Mouse (Mus musculus): Measurements from ENCODE around the gene Tmem108.
"Not testable (repeated sequence)": the region's sequence is repeated elsewhere in the genome, so short reads cannot be mapped to it uniquely, and the experiment has no call there.

Gene Tmem108

DNA sequence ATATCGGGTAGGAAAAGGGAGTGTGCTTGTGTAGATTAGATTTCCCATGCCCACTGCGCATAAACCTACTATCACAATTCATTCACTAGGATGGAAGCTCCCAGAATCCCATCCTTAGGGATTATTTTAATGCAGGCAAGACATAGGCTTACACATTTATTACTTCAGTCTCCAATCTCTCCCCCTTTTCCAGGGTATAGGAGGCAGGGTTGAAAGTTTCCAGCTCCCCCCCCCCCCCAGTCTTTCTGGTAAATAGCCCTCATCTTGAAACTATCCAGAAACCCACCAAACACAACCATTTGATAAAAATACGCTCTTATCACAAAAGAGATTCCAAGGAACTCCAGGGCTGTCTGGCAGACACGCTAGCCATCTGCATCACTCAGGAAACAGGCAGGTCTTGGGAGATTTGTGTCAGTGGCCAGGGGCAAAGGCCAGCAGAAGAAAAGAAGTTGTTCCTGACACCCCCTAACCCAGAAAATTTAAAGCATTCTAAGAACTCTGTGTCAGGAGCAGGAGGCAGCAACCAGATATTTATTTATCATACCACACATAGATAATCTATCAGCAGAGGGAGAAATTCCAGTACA is 79.8 kb downstream of the Tmem108 start:
- in situ Hi-C loops (cut with MseI, MboI), result no loop called here

DNA sequence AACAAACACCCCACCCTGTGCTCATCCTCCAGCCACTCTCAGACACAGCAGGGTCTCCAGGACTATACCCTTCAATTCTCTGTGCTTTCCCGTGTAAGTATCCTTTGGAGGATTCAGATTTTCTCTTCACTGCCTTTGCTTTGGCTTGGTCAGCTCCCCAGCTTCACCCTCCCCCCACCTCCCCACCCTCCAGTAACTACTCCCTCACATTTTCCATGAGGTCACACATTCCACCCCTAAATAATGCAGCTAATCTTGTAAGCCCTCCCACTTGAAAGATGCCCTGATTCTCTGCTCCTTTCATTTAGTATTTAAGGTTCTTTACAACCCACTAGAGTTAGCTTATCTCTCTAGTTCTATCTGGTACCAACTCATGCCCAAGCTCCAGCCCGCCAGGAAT is 82.4 kb downstream of the Tmem108 start:
- in situ Hi-C loops (cut with MseI, MboI), result no loop called here

DNA sequence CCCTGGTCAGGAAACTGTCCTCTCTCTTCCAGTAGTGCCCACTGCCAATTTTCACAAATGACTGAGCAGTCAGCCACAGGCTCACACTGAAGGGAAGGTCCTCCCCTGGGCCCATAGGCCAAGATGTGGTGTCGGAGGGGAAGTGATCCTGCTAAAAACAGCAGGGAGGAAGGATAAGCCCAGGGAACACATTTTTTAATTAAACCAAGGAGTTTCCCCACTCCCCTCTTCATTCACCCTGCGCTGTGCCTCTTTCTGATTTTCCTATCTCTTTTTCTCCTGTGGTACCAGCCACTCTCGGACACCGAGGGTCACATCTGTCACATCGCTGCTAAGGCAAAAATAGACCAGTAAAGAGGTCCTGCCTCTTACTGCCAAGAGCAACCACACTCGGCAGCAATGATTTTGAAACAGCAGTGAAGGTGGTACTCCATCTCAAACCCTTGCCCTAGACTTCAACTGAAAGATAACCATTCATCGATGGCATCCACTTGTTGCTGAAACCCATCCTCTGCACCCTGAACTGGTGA is 83.0 kb downstream of the Tmem108 start:
- in situ Hi-C loops (cut with MseI, MboI), result no loop called here

DNA sequence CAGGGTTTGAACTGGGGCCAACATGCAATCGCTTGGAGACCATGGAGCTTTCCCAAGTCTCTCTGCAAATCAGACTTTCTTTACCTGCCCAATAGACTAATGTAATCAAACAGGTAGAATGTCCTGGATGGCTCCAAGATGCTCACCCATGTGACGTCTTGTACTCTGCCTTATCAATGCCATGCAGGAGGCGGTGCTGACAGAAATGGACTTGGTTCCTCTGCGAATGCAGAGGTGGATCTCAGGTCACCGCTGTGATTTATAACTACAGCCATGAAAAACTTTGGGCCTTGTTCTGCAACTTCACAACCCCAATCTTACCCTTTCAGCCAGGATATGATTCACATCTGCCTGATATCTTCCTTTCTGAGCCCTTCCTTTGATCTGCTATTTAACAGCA is 83.8 kb downstream of the Tmem108 start:
- in situ Hi-C loops (cut with MseI, MboI), result no loop called here

DNA sequence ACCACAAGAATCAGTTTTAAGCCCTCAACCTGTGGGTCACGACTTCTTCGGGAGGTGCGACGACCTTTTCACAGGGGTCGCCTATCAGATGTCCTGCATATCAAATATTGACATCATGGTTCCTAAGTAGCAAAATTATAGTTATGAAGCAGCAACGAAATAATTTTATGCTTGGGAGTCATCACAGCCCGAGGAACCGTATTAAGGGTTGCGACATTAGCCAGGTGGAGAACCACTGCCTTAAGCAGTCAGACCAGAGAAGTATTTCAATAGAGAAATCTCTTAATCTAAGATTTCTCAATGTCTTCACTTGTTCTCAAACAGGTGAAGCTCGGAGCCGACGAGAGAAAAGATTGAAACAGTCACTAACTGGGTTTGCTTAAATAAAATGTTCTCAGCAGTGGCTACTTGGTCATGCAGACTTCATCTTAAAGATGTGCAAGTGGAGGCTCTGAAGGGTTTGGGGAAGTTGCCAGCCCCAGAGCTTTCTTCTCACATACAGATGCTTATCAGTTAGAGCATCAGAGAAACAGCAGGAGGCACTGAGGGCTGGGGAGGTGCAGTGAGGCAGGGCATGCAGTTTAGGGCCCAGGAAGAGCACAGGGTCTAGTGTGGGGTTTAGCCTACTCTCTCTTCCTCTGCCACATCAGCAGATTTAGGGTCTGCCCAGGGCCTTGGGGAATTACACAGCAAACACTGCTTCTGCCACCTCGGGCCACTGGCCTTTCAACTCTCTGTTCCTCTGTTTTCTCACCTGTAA is 85.7 kb downstream of the Tmem108 start:
- in situ Hi-C loops (cut with MseI, MboI), result no loop called here

DNA sequence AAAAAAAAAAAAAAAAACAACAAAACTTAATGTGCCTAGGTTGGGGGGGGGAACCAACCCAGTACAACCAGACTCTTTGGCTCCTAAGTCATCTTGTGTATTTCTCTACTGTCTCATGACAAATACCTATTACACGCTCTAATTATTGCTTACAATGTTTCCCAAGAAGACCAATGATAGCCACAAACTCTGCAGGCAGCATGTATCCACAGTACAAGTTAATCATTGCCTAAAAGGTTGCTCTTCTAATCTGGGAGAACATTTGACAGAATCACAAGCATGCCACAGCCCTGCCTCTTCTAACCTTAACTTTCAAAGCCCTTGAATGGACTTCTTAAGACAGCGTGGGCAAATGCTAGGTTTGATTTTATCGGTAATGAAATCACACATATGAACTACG is 88.8 kb downstream of the Tmem108 start:
- in situ Hi-C loops (cut with MseI, MboI), result no loop called here

DNA sequence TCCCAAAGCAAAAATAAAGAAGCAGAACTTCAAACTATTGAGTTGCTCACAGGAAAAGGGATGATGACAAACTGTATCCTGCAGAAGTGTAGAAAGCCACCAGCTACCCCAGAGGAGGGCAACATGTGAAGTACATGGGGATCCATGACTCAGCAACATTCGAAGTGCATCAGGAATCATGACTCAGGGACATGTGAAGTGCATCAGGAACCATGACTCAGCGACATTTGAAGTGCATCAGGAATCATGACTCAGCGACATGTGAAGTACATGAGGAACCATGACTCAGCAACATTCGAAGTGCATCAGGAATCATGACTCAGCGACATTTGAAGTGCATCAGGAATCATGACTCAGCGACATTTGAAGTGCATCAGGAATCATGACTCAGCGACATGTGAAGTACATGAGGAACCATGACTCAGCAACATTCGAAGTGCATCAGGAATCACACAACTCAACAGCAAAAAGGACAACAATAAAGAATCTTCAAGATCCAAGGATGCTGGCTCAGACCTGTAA is 91.0 kb downstream of the Tmem108 start:
- in situ Hi-C loops (cut with MseI, MboI), result not testable (repeated sequence)

DNA sequence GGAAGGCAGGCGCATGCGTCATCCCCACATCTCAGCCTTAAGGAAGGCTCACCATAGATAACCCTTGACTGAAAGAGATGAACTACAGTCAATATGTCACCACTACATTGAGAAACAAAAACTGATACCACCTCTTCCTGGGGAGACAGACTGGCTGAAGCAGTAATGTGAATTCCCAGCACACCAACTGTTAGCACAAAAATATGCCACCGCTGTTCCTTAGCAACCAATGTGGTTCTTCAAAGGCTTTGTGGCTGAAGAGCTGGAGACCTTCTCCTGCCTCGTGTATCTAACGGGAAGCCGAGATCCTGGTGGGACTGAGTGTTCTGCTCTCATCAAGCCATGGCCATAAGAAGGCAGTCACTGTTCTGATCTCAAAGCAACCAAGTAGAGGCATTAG is 92.8 kb downstream of the Tmem108 start:
- in situ Hi-C loops (cut with MseI, MboI), result no loop called here

DNA sequence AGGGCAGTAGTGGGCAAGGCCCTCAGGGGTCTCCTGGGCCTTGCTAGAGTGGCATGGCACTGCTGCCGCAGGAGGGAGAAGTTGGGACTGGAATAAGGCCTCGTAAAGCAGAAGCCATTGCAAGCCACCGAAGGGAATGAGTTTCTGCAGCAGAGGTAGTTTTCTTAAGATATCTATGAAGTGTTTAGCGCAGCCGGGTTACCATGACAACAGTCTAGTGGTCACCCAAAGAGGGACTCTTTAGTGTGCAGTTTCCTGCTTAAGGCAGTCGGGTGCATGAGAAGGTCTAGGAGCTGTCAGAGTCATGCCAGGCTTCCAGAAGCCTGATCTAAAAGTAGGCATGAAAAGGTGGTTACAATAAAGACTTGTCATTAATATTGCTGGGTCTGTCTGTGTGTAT is 95.8 kb downstream of the Tmem108 start:
- in situ Hi-C loops (cut with MseI, MboI), result no loop called here

DNA sequence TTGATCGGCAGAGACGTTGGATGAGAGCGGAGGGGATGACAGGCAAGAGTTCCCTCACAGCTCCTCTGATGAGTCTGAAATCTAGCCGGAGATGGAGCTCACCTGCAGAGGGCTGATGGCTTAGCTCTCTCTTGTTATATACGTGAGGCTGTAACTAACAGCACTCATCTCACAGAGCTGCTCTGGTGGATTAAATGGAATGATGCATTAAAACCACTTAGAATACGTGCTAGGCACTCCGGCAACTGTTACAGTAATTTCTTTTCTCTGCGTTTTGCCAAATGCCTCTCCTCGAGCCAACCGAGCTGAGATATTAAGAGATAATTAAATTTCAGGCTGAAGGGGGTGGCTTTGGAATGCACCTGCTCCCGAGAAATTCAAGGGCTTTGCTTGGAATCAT is 97.5 kb downstream of the Tmem108 start:
- in situ Hi-C loops (cut with MseI, MboI), result no loop called here

DNA sequence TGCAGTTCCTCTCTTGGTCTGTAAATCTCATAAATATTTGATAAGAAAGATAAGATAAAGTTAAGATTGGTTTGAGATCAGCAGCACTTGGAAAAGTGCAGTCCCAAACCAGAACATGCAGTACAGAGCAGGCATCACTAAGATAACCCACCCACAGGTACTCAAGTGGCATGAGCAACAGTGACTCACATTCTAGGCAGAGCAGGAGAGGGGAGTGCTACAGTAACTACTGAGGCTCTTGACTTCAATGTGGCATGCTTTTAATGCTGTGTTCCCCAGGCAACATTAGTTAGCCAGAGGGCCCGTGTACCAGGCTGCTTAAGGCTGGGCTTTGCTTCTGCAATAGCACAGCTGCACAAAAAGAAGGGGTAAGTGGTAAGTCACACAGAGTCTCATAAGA is 99.8 kb downstream of the Tmem108 start:
- in situ Hi-C loops (cut with MseI, MboI), result no loop called here

DNA sequence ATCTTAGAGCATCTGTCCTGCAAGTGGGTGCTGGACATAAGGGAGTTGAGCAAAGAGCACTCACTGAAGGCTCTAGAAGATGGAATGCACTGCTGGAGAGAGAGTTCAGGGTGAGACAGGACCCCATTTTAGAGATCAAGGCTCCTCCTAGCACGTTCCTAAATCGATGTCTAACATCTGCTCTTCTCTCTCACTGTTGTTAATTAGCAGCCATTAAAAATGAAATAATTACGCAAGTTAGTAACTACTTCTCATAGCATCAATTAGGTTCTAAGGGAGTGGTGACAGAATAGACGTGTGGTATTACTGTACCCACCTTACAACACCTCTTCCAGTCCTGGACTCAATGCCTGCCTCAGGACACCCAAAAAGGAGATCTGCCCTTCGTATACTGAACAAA is 103.7 kb downstream of the Tmem108 start:
- in situ Hi-C loops (cut with MseI, MboI), result no loop called here

DNA sequence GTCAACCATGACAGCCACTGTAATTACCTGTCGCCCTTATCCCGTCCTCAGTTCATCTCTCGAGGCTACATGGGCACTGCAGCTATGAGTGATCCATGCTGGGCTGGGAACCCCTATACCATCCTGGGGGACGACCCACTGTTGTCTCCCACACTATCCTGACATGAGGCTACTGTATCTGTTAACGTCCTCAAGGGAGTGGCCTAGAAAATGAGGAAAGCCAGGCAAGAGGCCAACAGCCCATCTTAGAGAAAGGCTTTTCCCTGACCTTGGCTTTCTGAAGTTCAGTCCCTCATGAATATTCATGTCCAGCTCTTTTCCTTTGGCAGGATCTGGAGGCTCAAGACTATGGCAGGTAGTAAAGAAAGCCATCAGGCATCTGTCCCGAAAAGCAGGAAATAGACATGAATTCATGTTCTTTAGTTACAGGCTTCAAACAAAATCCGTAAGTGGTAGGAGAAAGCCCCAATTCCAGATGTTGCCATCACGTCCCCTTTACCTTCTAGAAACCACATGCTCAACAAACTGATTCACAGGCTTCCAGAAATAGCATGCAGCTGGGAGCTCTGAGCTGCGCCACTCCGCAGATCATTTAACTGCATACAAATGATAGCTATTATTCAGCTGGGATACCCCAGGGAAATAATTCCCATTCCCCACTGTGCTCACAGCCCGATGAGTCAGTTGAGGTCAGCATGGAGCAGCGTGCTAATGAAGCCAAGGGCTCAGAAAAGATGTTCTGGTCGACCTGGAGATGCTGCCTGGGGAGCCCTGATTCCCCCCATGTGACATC is 104.3 kb downstream of the Tmem108 start:
- in situ Hi-C loops (cut with MseI, MboI), result no loop called here

DNA sequence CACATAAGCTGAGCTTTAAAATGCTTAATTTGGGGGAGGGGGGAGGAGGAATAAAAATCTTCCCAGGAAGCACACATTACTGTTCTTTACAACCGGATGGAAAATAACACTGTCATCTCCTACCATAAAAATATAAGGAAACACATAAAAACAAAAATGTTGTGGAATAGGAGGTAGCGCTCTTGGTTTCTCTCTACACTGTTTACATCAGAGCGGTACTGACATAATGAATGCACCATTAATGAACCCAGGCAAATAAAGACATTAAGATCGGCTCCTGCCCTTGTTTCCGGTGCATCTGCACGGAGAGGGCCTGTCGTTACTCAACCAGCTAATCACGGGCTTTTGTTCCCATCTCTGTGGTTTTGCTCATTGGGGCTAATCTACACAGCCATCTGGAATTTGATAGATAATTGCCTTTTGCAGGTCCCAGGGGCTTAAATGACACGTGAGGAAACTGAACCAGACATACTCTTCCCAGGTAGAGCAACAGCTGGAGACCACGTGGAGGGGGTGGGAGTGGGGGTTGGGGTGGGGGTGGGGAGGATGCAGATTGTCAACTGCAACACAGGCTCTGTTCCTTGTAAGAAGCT is 107.5 kb downstream of the Tmem108 start:
- in situ Hi-C loops (cut with MseI, MboI), result no loop called here

DNA sequence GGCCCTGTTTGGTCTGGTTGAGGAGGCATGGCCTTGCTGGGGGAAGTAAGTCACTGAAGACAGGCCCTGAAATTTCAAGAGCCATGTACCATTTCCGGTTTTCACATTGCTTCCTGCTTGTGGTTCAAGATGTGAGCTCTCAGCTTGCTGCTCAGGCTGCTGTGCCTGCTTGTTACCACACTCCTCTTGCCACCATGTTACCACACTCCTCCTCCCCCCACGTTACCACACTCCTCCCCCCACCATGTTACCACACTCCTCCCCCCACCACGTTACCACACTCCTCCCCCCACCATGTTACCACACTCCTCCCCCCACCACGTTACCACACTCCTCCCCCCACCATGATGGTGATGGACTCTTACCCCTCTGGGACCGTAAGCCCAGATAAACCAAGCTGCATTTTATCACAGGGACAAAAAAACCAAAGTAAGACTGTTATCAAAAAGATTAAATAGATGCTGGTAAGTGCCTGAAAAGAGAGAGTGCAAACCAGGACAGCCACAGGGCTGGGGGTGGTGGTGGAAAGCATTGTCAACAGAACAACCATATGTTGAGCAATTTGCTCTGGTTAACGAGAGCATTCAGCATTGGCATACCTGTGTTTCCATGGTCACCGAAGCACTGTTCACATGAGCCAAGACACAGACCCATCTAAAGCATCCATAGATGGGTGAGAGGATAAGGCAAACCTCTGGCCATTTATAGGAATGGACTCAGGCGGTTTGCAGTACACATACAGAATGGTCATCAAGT is 109.3 kb downstream of the Tmem108 start:
- in situ Hi-C loops (cut with MseI, MboI), result no loop called here

DNA sequence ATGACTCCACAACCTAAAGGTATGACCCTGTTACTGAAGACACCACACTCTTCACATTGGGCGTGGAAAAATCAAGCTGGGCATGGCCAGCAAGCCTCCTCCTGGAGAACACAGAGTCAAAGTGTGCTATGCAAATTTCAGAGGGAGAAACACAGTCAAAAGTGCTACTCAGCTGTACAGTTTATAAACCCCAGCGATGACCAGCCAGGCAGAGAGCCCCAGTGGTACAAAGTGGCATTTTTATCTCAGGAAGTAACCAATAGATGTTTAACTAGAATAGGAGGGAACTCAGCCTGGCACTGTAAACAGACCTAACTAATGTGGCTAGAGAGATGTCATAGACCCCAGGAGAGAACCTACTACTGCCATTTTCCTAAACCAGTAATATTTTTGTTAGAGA is 115.0 kb downstream of the Tmem108 start:
- in situ Hi-C loops (cut with MseI, MboI), result no loop called here

DNA sequence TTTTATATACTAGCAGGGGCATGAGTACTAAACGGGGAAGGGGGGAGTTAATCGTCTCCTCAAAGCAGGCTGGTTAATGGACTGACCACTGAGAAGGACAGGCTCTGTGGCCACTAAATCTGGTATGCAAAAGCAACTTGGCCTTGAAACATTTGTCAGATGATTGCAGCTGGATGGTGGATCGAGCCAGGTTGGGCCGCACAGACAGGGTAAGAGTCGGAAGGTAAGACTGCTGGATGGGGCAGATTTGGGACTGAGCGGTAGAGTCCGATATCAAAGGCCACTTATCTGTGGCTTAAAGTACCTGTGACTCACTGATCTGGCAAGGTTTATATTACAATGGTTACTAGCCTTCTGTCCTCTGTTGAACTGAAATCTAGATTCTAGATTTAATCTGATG is 115.9 kb downstream of the Tmem108 start:
- in situ Hi-C loops (cut with MseI, MboI), result no loop called here

DNA sequence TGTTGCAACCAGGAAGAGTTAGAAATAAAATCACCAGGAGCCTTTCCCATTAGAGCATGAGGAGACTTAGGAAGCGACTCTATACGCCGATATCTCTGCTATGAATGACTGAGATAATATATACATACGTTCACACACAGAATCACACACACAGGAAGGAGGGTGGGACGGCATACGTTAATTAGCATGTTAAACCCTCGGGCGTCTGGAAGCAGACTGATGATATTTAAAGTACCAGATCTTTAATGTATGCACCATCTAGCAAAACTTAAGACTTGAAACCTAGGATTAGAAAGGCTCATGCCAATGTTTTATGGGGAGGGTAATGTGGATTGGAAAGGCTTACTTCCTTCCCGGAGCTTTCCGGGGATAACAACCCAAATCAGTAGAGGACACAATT is 119.3 kb downstream of the Tmem108 start:
- in situ Hi-C loops (cut with MseI, MboI), result no loop called here

DNA sequence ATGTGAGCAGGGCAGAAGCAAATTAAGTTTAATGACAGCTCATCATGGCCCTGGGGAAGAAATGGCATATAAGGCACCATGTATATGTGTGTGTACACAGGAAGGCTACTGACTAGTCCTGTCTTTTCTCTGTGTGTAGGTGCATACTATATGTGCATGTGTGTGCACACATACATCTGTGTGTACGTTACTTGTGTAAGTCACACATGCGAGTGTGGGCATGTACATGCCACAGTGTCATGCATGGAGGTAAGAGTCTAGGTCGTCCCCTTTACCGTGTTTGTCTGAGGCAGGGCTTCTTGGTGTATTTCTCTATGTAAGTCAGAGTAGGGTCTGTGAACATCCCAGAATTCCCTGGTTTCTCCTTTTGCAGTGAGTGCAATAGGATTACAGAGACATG is 120.3 kb downstream of the Tmem108 start:
- in situ Hi-C loops (cut with MseI, MboI), result no loop called here

DNA sequence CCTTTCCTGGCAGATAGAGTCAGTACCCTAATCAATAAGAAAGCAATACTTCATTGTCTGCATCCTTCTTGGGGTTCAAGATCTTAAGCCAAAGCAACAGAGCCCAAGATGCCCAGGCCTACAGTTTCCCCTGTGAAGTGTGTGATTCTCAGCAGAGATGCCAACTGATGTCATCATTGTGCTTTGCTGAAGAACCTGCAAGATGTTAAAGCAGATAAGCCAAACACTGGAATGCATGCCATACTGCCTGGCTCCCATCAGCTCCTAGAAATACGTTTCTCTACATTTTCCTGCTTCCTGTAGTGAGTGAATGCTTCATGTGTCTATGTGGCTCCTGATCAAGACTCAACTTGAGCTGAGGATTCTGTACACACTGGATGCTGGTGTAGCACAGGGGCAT is 122.2 kb downstream of the Tmem108 start:
- in situ Hi-C loops (cut with MseI, MboI), result no loop called here

DNA sequence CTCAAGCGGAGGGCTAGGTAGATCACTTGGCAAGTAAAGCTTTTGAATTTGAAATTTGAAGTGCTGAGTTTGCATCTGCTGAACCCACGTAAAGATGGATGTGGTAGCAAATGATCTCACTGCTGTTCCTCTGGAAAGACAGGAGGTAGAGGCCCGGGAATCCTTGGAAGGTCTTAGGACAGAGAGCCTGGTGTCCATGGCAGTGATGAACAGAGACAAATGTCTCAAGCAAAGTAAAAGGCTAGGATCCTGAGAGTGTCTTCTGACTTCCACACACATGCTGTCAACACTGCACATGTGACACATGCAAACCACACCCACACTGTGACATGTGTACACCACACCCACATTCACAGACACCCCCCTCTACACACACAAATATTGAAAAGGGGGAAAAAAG is 124.2 kb downstream of the Tmem108 start:
- in situ Hi-C loops (cut with MseI, MboI), result no loop called here
